Mouse (Mus musculus): Measurements from ENCODE around the gene Adss. TPM values are rescaled to one million over a fixed set of nuclear protein-coding genes. Genes with fewer than 3 reads are reported as not detected.
"Not testable (repeated sequence)": the region's sequence is repeated elsewhere in the genome, so short reads cannot be mapped to it uniquely, and the experiment has no call there.

Gene Adss
- 17.0 and 23.8 TPM in 2 replicates for polyA plus RNA-seq (2012; rRNA removed)

- under 1% methylated on average over 58 of the region's 64 CpGs for WGBS
- DNase-seq, result peak; percentile 99
- Histone ChIP-seq H3K4me3 (replicated peaks; ENCODE audit: extremely low read depth, low read depth, low read length) (peak within 1 kb of the TSS; percentile 84), H3K4me1 (ENCODE audit: control insufficient read depth, insufficient read depth, low read length) (peaks cover 4% of the 10 kb centered on the region)
- TF ChIP-seq POLR2A (IDR thresholded peaks at IDR 0.05; ENCODE audit: borderline replicate concordance, extremely low read depth, low read depth, low read length) (peak; percentile 73; the same call in 1 of the 2 replicates), CTCF (IDR thresholded peaks at IDR 0.05; ENCODE audit: insufficient read depth, low read length) (no peak)
Observed at GRCm38 (mm10) chr1:177796193-177796939, at the start of gene Adss. Gene Adss, minus strand, starts transcription at chr1:177796511.

- not testable (repeated sequence) for DNase-seq; H3K4me1 ChIP-seq (ENCODE audit: control insufficient read depth, insufficient read depth, low read length); H3K4me3 ChIP-seq (replicated peaks; ENCODE audit: extremely low read depth, low read depth, low read length)
- 49% methylated on average over 3 of the region's 3 CpGs for WGBS
- TF ChIP-seq CTCF (IDR thresholded peaks at IDR 0.05; ENCODE audit: insufficient read depth, low read length), result peak; percentile 10; the same call in 1 of the 2 replicates
Observed at GRCm38 (mm10) chr1:177845812-177846211, 49.5 kb upstream of the Adss start.

DNA sequence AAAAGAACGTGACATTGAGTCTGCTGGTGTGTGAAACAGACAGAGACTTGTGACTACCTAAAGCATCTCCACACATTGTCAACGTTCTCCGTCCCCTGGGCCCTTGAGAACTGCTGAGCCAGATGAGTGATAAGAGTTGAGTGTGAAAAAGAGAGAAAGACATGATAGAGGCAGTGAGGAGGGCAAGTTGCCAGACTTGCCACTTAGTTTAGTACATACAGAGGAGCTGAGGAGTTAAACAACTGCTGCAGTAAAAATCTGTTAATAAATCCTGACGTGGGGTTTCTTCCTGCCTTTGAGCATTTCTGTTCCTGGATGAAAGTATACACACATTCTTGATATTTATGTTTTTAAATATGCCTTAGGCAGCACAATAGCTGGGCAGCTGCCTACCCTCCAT is 31.5 kb upstream of the Adss start:
- 46% methylated on average over 4 of the region's 4 CpGs for WGBS
- DNase-seq; H3K4me3 ChIP-seq (replicated peaks; ENCODE audit: extremely low read depth, low read depth, low read length); H3K4me1 ChIP-seq (ENCODE audit: control insufficient read depth, insufficient read depth, low read length): not testable (repeated sequence)

- not testable (repeated sequence) for DNase-seq; H3K4me1 ChIP-seq (ENCODE audit: control insufficient read depth, insufficient read depth, low read length); H3K4me3 ChIP-seq (replicated peaks; ENCODE audit: extremely low read depth, low read depth, low read length)
- WGBS, result 29% methylated on average over 1 of the region's 1 CpGs
- TF ChIP-seq CTCF (IDR thresholded peaks at IDR 0.05; ENCODE audit: insufficient read depth, low read length), result 0 out of 2 replicates have a peak, but pooled peaks have one; percentile 3
Observed at GRCm38 (mm10) chr1:177806772-177807171, 10.5 kb upstream of the Adss start.

DNA sequence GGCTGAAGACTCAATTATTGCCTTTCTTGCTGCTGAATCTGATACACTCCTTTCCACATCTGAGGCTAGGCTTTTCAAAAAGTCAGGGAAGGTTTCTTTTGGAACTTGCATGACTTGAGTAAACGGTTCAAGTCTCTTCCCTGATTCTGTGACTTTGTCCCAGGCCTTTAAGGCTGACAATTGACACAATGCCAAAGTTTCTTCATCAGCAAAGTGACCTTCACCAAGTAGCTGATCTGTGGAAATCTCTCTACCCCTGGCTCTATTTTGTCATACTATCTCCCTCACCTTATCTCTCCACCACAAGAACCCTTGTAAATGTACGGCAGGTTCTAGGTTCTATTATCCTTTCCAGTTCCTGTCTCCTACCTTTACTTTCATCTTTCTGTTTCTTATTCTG is 7.2 kb upstream of the Adss start:
- no peak overlapping the region for H3K4me3 ChIP-seq (replicated peaks; ENCODE audit: extremely low read depth, low read depth, low read length)
- 62% methylated on average over 2 of the region's 2 CpGs for WGBS
- no peak for DNase-seq
- TF ChIP-seq CTCF (IDR thresholded peaks at IDR 0.05; ENCODE audit: insufficient read depth, low read length) (no peak), POLR2A (IDR thresholded peaks at IDR 0.05; ENCODE audit: borderline replicate concordance, extremely low read depth, low read depth, low read length) (no peak)
- H3K4me1 ChIP-seq (ENCODE audit: control insufficient read depth, insufficient read depth, low read length), result no peaks in the 10 kb centered on the region

- no peak for DNase-seq
- WGBS, result 68% methylated on average over 8 of the region's 8 CpGs
Observed at GRCm38 (mm10) chr1:177797151-177797755, 942 bp upstream of the Adss start.

DNA sequence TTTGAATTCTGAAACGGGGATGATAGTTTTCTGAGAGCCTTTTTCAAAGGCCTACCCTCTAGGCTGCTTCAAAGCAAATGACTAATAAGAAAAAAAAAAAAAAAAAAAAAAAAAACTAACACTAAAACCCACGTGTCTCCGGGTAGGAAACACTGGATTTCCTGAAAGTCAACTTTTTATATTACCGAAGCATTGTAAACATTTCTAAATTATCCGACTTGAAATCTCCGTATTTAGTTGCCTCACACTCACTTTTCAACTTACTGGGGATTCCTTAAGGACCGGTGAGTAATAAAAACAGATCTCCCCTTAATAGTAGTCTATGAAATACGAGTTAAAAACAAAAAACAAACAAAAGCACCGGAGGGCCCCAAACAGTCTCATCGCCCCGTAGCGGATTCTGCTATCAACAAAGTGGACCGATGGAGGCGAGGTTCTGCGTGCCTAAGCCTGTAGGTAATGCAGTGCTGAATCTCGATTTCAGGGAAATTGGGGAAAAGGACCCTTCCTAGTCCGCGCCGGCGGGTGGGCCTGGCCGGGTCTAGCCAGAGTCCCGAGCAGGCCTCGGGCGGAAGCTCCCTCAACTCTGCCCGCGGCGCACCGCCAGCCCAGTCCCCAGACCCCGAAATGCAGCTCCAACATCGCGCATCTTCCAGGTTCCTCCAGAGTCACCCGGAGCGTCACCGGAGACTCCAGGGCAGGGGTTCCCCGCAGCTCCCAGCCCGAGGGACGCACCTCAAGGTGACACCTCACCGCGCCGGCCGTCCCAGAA is 704 bp downstream of the Adss start:
- H3K4me1 ChIP-seq (ENCODE audit: control insufficient read depth, insufficient read depth, low read length), result peaks cover 4% of the 10 kb centered on the region
- DNase-seq, result no peak
- WGBS, result under 1% methylated on average over 41 of the region's 41 CpGs
- no peak for TF ChIP-seq CTCF (IDR thresholded peaks at IDR 0.05; ENCODE audit: insufficient read depth, low read length)
- no peak for TF ChIP-seq POLR2A (IDR thresholded peaks at IDR 0.05; ENCODE audit: borderline replicate concordance, extremely low read depth, low read depth, low read length)
- peak overlapping the region; percentile 84 for H3K4me3 ChIP-seq (replicated peaks; ENCODE audit: extremely low read depth, low read depth, low read length)

More at GRCm38 (mm10) chr1:177797151-177797755, 942 bp upstream of the Adss start:
- TF ChIP-seq POLR2A (IDR thresholded peaks at IDR 0.05; ENCODE audit: borderline replicate concordance, extremely low read depth, low read depth, low read length) (no peak), CTCF (IDR thresholded peaks at IDR 0.05; ENCODE audit: insufficient read depth, low read length) (no peak)
- peaks cover 4% of the 10 kb centered on the region for H3K4me1 ChIP-seq (ENCODE audit: control insufficient read depth, insufficient read depth, low read length)
- H3K4me3 ChIP-seq (replicated peaks; ENCODE audit: extremely low read depth, low read depth, low read length), result no peak overlapping the region

GRCm38 (mm10) chr1:177794866-177795265 is 1.4 kb downstream of the Adss start:
- DNase-seq, result peak; percentile 20
- WGBS, result 17% methylated on average over 8 of the region's 8 CpGs
- Histone ChIP-seq H3K4me1 (ENCODE audit: control insufficient read depth, insufficient read depth, low read length) (peaks cover 4% of the 10 kb centered on the region), H3K4me3 (replicated peaks; ENCODE audit: extremely low read depth, low read depth, low read length) (peak overlapping the region; percentile 84)
- TF ChIP-seq POLR2A (IDR thresholded peaks at IDR 0.05; ENCODE audit: borderline replicate concordance, extremely low read depth, low read depth, low read length) (no peak), CTCF (IDR thresholded peaks at IDR 0.05; ENCODE audit: insufficient read depth, low read length) (no peak)

DNA sequence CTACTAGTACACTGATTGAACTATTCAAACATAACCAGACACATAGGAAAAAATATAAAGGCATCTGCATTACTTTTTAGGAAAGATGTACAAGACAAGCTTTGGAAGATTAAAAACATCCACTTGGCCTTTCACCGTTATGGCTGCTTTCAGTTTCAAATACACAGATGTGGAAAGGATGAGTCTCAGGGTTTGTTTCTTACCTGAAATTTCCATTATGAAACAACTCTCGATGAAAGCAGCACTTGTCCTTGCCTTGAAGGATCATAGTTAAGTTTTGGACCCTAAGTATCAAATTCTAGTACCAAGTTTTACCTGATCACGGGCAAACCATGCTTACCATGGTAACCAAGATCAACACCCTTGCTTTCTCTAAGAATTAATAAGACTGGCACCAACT is 3.5 kb downstream of the Adss start:
- no peak overlapping the region for H3K4me3 ChIP-seq (replicated peaks; ENCODE audit: extremely low read depth, low read depth, low read length)
- no peak for DNase-seq
- WGBS, result 60% methylated on average over 3 of the region's 3 CpGs
- TF ChIP-seq POLR2A (IDR thresholded peaks at IDR 0.05; ENCODE audit: borderline replicate concordance, extremely low read depth, low read depth, low read length), result no peak
- no peak for TF ChIP-seq CTCF (IDR thresholded peaks at IDR 0.05; ENCODE audit: insufficient read depth, low read length)
- peaks cover 4% of the 10 kb centered on the region for H3K4me1 ChIP-seq (ENCODE audit: control insufficient read depth, insufficient read depth, low read length)
